Mouse (Mus musculus) myocyte (in vitro differentiated cells): ENCODE measurements around the gene C5ar2.

Source experiments
- MYOG ChIP-seq, 3 experiments: IDR thresholded peaks; one replicate each; pipeline ENCODE4 v1.6.1; 2011; ENCODE audit warnings: control low read depth in 2 of 3, low read depth in 2 of 3, mild to moderate bottlenecking in 2 of 3; ENCODE audit not compliant: insufficient read length in 2 of 3, control insufficient read depth in 1 of 3, insufficient read depth in 1 of 3
- POLR2A ChIP-seq: IDR thresholded peaks from one replicate; pipeline ENCODE4 v1.6.1; 2011; ENCODE audit warnings: low read depth, mild to moderate bottlenecking, control low read depth, moderate library complexity; ENCODE audit not compliant: insufficient read length
- POLR2AphosphoS2 ChIP-seq: IDR thresholded peaks from one replicate; pipeline ENCODE4 v1.6.1; 2011; ENCODE audit warnings: low read depth, control low read depth; ENCODE audit not compliant: insufficient read length
- REST ChIP-seq: IDR thresholded peaks from one replicate; pipeline ENCODE4 v1.6.1; 2011; ENCODE audit warnings: mild to moderate bottlenecking, control low read depth, moderate library complexity; ENCODE audit not compliant: insufficient read depth, insufficient read length
- TCF3 ChIP-seq: IDR thresholded peaks from one replicate; pipeline ENCODE4 v1.6.1; 2011; ENCODE audit warnings: low read depth, control low read depth; ENCODE audit not compliant: insufficient read length
- USF1 ChIP-seq: IDR thresholded peaks from one replicate; pipeline ENCODE4 v1.6.1; 2011; ENCODE audit warnings: low read depth, mild to moderate bottlenecking, control low read depth, moderate library complexity

GRCm38 (mm10) chr7:16240281-16240977 lies 3.5 kb downstream of the C5ar2 start:
- TF ChIP-seq POLR2A = no peak
- TF ChIP-seq USF1 = no peak
- no peak for TF ChIP-seq POLR2AphosphoS2
- TF ChIP-seq REST = no peak
- TF ChIP-seq TCF3 = no peak
- TF ChIP-seq MYOG (IDR thresholded peaks at IDR 0.05; ENCODE audit: control insufficient read depth in 1 of 3, insufficient read depth in 1 of 3, insufficient read length in 2 of 3, low read depth in 2 of 3) = no peak
